Mouse (Mus musculus) adrenal gland, adult 8-10 months (tissue): Measurements from ENCODE around the gene Suco. TPM values are rescaled to one million over a fixed set of nuclear protein-coding genes. Genes with fewer than 3 reads are reported as not detected.
A peak's percentile ranks its signal among the peaks of the same experiment; 100 is the strongest.

Source experiments
- DNase-seq: peaks from one replicate; pipeline ENCODE4 v3.0.0; 2022
- total RNA-seq, 4 experiments: library from RNA; stranded (reverse); gene quantifications; 2 replicates each; pipeline ENCODE4 v1.2.4; 2022

Gene Suco
- total RNA-seq: 10 to 100 TPM; 40.4 to 50.9 (median 45.5) TPM

- peak; percentile 100 for DNase-seq
Observed at GRCm38 (mm10) chr1:161876553-161877447, at the start of gene Suco. Gene Suco (minus strand): TSS chr1:161876682.

- no peak for DNase-seq
Observed at GRCm38 (mm10) chr1:161925281-161925805, 48.9 kb upstream of the Suco start.

DNA sequence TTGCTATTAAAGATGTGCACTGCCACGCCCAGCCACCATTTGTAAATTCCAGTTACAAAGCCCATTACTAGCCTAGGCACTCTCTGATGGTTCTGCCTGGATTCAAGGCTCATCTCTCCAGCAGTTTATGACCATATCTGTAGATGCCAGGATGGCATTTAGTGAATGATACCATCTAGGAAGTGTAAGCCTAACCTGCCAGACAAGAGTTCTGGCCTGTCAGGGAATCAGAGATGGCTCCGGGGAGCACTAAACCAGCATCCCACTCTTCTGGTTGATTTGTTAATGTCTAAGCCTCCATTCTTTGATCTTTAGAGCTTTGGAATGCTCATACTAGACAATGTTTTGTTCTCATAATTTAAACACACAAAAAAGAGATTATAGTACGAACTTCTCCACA, 47.8 kb upstream of the Suco start:
- no peak for DNase-seq

- no peak for DNase-seq
Observed at GRCm38 (mm10) chr1:161921928-161922327, 45.4 kb upstream of the Suco start.

DNA sequence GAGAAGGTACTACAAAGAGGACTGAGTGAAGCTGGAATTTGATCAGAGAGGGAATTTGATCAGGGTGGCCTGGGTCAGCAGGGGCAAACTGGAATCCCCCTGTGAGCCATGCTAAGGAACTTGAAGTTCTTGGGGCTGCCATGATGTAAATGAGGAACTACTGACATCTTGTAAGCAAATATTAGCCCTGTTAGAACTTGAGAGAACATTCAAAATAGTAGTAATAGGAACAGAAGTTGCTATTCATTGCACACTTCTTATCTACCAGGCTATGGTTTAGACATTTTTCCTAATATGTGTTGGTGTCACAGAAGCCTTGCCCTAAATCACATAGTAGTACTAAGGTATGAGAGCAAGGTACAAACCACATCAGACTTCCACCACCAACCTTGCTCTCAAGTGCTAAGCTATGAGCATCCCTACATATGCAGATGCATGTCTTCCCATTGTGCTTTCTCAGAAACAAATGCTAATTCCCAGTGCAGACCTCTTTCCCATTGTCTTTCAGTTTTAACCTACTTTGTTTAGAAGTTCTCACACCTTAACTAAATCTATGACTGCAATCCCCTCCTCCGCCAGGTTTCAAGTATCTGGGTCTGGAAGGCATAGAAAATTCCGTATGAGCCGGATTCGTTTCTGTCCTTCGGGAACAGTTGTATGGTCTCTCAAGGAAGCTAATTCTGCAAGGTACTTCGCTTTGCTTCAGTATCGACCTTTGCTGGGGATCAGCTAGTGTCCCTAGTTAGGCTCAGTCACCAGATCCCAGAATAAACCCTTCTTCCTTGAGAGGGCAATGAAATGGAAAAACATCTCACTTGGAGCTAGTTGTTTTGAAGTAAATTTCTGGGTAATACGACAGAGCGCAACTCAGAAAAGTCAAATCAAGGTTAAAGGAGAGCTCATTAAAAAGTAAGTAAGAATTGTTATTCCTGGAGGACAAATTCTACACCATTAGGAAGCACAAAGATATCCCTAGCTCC, 44.3 kb upstream of the Suco start:
- DNase-seq: no peak

GRCm38 (mm10) chr1:161919594-161919993, 43.1 kb upstream of the Suco start:
- no peak for DNase-seq

DNA sequence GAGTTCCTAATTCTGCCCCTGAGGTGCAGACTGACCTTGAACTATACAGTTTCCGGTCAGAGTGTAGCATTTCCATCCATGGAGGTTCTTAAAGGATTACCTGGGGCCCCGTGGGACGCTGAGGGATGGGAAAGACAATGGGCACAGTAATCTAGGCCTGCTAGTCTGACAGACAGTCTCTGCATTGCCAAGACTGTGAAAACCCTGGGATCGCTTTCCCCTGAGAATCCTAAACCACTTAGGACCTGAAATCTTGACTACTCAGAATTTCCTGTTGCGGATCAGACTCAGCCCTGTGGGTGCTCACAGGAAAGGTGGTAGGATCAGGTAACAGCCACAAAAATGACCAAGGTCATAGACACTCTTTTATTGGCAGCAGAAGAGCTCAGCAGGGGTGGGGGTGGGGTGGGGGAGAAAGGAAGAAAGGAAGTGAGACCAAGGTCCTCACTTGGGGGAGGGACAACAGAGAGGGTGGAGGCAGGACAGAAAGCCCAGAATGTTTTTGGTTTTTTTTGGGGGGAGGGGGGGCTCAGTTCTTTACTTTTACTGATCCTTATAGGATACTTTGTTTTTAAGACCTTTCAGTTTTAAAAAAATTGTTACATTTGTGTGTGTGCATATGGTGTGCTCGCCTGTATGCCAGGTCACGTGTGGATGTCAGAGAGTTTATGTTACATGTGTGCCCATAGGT, 42.3 kb upstream of the Suco start:
- no peak for DNase-seq

DNA sequence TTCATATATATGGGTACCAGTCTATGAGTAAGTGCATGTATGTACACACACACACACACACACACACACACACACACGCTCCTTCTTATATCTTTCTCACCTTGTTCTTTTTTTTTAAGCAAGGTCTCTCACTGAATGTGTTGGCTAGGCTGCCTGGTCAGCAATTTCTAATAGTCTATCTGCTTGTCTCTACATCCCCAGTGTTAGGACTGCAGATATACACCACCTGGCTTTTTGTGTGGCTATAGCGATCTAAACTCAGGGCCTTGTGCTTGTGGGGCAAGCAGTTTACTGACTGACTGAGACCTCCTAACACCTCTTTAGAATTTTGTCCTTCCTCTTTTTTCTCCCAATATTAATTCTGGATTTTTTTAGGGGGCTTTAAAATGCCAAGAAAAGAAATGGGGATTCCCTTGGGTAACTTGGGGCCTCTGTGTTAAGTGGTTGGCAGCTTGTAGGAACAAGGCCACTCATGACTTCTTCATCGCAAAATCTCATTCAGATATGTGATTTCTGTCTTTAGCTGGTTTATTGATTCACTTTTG, 41.5 kb upstream of the Suco start:
- DNase-seq: no peak

GRCm38 (mm10) chr1:161916036-161916435, 39.6 kb upstream of the Suco start:
- no peak for DNase-seq

DNA sequence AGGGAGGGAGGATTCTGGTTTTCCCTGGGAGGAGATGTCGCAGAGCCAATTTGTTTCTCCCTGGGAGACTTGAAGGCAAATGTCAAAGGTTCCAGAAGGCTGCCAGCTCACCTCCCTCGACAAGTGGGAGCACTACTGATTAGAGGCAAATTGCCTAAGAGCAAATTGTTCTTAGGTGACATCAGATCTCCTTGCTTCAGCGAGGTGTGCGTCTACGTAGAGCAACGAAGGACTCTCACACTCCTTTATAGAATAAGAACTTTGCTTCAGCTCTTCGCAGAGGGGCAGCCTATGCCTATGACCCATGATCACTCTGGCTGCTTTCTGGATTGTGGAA, 37.1 kb upstream of the Suco start:
- no peak for DNase-seq

GRCm38 (mm10) chr1:161912940-161913647, 36.6 kb upstream of the Suco start:
- no peak for DNase-seq

DNA sequence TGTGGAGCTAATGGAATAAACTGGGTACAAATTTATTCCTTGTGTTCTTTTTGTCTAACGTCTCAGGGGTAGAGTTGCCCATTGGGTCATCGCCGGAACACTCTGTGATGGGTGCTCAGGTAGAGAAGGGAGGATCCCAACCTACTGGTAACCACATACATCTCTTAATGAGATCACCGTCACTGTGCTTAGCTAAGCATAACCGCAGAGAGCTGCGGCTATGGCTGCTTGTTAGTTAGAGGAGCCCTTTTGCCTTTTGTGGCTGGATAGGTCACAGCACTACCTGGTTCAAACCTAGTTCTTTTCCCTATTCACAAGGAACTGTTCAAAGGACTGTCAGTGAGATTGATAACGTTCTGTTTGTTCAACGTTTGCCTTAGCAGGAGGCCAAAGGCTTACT, 32.6 kb upstream of the Suco start:
- no peak for DNase-seq

- DNase-seq: no peak
Observed at GRCm38 (mm10) chr1:161907795-161908457, 31.4 kb upstream of the Suco start.

DNA sequence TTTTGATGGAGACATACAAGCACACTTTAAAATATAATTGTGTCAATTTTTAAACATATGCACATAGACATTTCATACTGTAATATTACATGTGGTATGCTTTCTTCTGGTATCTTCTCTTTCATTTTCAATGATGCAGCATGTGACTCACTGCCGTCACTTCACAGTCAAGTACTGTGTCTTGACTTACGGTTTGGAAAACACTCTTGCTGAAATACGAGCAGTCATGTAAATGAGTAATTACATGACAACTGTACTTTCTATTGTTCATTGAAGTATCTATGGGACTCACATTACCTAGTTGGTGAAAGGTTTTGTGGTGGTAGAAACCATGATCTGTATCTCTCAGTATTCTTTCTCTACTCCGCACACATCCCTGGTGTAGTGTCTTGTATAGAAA, 30.6 kb upstream of the Suco start:
- no peak for DNase-seq

- no peak for DNase-seq
Observed at GRCm38 (mm10) chr1:161902692-161903452, 26.4 kb upstream of the Suco start.

DNA sequence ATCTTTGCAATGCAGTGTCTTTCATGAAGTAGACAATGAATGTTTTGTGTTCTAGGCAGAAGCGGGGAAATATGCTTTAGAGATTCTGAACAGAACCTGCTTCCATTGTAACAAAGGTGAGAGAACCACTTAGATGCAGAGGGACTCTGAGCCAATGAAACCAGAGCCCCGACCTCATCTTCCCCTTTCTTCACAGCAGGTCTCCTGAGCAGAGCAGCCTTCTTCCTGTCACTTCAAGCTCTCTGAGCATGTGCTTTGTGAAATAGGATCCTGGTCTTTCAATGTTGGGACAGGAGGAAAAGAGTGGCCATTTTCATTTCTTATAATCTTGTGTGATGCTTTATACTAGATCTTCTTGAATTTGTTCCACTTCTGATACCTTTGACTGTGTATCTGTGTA, 23.6 kb upstream of the Suco start:
- no peak for DNase-seq

- no peak for DNase-seq
Observed at GRCm38 (mm10) chr1:161897235-161897634, 20.8 kb upstream of the Suco start.

- DNase-seq: no peak
Observed at GRCm38 (mm10) chr1:161896130-161896529, 19.6 kb upstream of the Suco start.

- no peak for DNase-seq
Observed at GRCm38 (mm10) chr1:161895014-161895413, 18.5 kb upstream of the Suco start.

GRCm38 (mm10) chr1:161894553-161894952, 18.1 kb upstream of the Suco start:
- DNase-seq: no peak
